Mouse (Mus musculus) cerebellum, postnatal 4 days (tissue): ENCODE results near the gene Man2a1.

ENCODE experiments used
- DNase-seq, 2 experiments: peaks; one replicate each; pipeline ENCODE4 v3.0.0; 2022; ENCODE audit warnings: low spot score in 2 of 2, mixed read lengths in 1 of 2

The Man2a1 gene

DNA sequence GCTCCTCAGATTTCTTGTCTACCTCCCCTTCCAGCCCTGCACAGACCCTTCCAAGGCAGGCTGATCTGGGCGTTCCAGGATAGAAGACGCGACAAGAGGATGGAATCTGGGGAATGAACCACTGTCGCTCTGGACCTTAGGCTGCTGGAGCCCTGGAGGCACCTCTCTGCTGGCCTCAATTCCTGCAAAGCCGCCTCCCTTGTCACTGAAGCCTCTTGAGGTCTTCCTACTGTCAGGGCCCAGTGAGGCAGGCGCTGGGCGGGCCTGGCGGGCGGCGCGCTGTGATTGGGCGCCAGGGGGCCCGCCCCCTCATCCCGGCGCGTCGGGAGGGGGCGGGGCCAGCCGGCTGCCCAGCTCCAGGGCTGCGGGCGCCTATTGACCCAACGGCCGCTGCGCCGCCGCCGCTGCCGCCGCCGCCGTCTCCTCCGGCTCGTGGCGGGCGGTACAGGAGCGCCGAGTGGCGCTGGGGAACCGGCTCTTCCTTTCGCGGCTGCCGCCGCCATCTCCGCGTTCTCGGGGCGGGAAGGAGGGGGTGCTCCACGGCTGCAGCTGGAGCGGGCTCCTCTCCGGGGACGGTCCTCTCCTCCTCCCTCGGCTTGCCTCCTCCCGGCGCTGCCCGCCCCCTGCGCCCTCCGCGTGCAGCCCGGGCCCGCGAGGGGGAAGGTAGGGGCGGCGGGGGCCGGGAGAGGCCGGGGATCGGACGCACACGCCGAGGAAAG lies at the start of gene Man2a1:
Gene Man2a1, plus strand, starts transcription at position 365 of the 719 bp plus-strand sequence.
- DNase-seq = peak; percentile 70 to 82

DNA sequence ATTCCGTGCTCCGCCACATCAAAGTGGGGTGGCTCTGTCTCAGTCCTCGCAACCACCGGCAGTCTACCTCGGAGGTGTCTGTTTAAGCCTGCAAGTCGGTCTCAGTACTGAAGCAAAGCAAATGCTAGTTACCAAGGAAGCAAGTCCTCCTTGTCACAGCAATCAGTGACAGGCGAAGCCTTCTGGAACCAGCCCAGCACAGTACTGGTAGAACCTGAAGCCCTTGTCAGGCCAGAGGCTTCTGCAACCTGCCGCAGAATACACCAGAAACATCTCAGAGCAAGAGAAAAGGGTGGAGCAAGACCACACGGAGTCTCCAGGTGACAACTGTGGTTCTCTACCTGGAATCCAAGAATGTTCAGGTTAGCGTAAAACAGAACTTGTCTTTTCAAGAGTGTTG lies 47.2 kb upstream of the Man2a1 start:
- no peak for DNase-seq

DNA sequence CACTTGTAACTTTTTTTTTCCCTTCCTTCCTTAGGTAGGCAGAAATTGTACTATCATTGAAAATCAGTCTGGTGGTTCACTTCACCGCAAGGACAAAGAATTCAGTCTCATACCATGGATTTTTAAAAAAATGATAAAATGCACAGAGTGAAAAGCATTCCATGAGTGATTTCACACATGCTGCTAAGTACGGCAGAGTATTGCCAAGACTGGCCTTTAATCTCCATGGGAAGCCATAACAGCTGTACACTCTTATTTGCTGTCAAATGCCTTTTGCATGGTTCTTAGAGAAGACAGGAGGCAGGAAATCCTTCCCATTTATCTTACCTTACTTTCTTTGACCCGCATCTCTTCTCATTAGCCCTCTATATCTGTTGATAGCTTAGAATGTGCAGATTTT lies 45.6 kb upstream of the Man2a1 start:
- DNase-seq = no peak

DNA sequence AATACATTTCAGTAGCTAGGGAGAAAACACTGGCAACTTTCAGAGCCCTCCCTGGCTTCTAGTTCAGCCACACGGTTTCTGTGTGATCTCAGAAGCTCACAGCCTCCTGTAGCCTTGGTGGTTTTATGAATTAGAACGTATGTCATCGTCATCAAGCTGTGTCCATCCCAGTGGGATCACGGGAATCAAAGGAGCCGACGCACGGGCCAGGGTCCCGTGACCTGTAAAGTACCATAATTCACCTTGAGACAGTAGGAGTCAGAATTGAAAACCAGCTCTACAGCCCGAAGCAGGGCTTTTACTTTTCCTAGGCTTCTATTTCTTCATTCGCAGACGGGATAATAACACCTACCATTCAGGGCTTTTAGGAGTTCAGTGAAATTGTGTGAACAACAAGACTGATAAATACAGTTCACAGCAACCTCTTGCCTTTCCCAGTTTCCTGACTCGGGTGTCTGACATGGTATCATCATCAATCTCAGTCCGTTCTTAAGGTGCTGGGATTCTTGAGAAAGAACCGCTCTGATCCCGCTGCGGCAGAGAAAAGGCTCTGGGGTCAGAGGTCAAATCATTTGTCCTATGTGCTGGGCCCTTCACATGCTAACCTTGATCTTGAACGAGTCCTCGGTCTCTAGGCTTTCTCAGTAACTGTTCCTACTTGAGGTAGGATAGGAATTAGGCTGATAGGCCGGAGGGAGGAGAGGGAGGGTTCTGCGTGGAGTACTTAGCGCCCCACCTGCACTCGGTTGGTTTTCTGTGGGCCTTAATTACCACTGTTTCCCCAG lies 43.7 kb upstream of the Man2a1 start:
- DNase-seq = no peak

DNA sequence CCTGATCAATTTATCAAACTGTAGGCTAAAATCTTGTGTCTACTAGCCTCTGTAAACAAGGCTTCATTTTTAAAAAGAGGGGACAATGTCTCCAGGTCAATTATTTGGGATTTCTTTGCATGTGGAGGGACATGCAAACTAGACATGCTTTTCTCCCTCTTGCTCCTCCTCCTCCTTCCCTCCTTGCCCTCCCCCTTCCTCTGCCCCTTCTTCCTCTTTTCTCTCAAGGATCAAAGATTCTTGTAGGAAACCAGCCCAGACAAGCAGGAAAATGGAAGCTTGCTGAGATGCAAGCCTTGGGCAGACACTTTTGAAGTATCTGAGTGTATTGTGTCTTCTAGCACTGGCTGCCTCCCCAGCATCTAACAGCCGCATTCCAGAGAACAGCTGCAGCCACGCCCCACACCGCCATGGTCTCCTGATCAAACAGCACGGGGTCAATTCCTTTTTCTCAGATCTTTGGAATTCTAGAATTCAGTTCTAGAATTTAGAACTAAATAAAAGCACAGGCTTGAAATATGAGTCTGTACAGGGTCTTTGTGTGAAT lies 41.5 kb upstream of the Man2a1 start:
- DNase-seq = no peak

DNA sequence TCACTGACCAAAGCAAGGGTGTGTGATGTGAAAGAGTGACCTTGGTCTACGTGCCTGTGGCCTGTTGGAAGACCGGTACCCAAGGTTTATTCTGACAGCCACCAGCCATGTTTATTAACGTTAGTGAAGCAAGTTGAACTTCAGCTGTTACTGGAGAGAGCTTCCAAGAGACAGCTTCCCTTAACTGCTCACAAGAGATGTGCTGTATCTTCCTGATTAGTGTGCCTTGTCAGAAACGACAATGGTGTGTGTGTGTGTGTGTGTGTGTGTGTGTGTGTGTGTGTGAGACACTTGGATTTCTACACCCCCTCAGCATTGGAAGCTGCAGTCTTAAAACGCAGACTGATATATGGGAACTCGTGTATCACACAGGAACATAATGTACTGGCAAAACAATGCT lies 34.1 kb upstream of the Man2a1 start:
- no peak for DNase-seq

DNA sequence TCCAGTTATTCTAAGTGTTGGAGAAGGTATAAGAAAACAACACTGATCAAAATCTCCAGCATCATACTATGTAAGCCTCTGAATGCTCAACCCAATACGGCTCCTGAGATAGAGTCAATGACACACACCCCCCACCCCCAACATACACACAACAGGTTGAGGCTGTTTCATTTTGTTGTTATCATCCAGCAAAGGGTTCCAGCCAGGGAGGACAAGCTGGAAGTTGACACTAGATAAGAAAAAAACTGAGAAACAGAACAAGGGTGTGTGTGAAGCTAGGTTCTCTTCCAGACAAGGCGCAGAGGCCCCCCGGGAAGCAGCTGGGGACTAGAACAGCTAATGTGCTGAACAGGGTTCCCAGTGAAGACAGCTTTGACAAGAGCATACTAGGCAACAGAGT lies 33.0 kb upstream of the Man2a1 start:
- no peak for DNase-seq

DNA sequence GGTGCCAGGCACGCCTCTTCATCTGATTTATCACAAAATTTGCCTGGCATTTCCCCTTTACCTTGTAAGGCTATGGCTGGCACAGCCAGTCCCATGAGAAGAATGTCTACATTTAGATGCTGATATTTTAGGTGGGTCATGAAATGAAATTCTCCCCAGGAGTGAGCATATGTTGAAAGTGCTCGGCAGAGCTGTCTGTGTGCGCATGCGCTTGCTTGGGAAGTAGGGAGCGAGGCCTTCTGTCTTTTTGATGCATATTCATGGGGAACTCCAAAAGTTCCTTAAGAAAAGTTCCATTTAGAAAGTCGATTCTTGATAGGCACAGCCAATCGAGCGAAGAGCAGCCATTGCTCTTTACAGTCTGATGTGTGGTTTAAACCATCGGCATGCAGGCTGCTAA lies 26.6 kb upstream of the Man2a1 start:
- no peak for DNase-seq

DNA sequence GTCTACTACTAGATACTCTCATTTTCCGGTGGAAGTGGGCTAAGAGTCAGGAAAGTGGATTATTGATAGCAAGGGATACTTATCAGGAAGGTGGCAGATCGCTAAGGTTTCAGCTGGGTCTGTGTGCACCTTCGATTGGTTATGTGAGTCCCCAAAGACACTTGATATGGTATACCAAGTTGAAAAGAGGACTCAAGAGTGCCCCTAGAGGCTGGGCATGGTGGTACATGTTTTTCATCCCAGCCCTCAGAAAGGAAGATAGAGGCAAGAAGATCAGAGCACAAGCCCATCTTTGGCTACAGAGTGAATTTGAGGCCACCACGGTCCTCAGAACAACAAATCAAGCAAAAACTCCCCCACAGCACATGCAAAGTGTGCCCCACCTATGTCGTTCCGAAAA lies 25.3 kb upstream of the Man2a1 start:
- no peak for DNase-seq

DNA sequence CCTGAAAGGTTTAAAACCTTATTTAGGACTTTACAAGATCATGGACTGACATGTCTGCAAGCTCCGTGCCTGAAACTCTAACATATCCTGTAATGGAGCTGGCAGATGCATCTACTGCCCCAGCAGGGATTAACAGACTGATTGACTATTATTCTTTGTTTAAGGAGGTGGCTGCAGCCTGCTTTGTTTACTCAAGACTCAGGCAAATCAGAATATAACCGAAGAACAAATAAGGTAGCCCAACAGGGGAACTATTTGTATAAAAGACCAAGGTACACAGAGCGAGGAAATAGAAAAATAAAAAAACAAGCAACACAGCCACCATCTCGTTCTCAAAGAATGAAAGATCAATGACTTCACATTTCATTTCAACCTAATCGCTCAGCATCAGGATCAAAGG lies 23.1 kb upstream of the Man2a1 start:
- DNase-seq = no peak

DNA sequence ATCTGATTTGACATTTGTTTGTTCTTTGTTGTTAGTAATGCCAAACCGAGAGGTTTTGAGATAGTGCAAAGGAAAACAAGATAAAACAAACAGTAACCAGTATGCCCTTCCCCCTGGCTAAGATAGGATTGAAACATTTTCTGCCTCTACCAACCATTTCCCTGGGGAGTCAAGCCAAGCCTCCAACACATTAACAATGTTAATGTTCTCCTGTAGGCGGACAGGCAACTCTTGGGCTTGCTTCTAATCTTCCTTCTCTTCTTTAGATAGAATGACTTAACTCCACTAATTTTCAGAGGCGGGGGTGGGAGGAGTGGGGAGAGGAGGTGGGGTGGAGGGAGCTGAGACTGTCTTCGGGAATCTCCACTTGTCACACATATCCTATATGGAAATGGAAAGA lies 22.2 kb upstream of the Man2a1 start:
- DNase-seq = no peak

DNA sequence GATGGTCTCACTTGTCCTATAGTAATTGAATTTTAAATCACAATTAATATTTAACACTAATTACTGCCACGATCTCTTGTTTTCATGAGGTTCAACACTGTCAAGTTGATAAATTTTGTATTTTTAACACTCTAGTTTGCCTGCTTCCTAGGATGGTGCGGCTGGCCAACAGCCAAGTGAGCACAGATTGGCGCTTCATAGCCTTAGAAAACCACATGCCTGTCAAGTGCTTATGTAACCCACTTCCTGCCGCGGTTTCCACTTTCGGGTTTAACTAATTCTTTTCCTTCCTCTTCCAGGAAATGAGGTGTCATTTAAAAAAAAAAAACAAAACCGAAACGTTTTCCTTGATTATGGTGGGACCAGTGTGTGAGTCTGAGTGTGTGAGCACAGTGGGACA lies 20.8 kb upstream of the Man2a1 start:
- peak in 1 of 2 experiments; percentile 24 for DNase-seq

DNA sequence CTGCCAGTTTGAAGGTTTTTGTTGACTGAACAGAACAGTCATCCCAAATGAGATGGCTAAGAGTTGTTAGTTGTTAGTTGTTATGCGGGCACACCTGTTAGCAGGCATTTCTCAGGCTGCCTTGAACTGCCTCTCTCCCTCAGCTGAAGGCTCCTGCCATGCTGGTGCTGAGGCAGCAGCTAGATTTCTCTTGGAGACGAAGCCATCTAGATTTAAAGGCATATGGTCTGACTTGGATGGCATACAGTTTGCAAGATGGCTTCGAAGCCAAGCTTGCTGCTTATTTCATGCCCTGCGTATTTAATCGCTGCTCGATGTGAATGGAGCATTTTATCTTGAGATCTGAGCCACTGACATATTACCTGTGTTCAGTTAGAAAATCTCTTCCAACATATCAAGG lies 19.4 kb upstream of the Man2a1 start:
- DNase-seq = no peak

DNA sequence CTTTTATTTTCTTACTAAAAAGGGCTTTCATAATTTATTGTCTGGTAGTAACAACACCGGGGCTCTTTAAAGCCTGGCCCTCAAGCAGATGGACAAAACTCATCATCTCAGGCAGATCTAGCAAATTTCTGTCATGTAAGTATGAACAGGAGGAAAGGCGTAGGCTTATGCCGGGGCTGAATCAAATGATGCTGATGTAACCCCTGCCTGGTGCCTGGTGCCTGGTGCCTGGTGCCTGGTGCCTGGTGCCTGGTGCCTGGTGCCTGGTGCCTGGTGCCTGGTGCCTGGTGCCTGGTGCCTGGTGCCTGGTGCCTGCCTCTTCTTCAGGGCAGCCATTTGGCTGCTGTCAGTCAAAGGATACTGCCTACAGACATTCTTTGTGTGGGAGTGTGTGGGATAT lies 18.6 kb upstream of the Man2a1 start:
- no peak for DNase-seq

DNA sequence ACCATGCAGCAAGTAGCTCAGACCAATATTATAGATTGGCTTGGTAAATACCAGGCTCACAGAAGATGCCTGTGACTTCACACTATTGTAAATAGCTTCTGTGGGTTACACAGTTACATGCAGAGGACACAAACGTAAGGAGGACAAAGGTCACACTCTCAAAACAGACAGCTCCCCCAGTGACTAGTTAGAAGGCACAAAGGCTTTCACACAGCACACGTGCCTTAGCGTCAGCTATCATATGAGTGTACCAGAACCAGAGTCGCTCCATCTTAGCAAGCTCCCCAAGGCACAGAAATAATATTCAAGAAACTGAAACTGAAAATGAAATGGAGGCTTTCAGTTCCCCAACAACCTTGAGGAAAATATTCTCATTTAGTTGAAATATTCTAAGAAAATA lies 10.1 kb upstream of the Man2a1 start:
- DNase-seq = no peak

DNA sequence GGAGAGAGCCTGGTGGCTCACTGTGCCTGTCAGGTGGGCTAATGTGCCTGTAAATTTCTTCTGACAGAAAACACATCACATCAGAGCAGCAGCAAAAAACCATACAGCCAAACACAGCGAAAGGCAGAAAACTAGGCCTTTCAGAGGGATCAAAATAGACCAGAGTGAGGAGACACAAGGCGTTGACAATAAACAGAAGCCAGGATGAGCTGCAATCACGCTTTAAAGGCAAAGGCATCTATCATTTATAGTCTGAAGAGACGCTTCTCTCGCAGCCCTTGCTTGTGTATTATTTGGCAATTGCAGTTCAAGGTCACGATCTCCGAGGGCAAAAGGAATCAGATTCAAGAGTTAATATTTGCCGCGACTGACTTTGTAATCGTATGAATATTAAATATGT lies 9.2 kb upstream of the Man2a1 start:
- DNase-seq = no peak

DNA sequence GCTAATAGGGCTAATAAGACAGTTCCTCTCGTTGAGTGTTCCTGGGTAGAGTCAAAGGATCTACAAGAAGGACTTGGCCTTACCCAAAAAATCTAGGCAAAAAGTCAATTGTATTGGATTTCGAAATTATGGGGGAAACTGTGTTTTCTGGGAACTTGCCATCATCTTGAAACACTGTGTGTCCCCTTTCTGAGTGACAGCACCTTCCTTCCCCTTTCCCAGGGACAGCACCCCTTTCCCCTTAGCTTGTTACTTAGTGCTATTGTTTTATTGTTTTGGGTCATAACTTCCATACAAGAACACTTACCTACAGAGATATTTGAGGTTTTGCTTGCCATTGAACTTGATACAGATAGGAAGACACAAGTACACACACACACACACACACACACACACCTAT lies 8.2 kb upstream of the Man2a1 start:
- DNase-seq = no peak

DNA sequence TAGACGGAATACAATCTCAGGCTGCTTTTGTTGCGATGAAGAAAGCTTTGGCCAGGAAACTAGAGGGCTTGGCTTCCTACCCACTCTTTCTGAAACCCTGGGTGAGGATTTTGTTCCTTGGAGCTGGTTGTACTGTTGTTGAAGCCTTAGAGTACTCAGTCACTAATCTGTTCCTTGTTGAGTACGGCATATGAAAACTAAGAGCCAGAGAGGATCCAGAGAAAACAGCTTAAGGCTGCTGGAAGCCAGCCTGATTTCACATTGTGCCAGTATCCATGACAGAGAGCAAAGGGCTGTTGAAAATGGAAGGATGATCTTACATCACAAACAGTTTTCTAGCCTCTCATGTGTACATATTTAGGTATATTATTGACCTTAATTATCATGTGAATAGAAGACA lies 7.7 kb upstream of the Man2a1 start:
- DNase-seq = no peak

DNA sequence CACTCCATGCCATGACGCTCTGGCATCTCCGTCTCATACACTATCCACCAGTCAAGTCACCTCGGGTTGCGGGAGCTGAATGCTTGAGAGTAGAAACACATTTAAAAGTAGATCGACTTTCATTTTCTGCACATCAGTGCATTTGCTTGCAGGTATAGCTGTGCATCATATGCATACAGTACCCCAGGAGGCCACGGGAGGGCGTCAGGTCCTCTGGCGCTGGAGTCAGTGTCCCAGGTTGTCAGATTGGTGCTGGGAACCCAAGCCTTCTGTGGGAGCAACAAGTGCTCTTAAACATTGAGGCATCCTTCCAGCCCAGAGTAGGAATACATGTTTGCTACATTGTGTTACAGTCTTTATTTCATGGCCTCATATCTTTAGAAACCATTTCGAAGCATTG lies 2.8 kb upstream of the Man2a1 start:
- DNase-seq = no peak

DNA sequence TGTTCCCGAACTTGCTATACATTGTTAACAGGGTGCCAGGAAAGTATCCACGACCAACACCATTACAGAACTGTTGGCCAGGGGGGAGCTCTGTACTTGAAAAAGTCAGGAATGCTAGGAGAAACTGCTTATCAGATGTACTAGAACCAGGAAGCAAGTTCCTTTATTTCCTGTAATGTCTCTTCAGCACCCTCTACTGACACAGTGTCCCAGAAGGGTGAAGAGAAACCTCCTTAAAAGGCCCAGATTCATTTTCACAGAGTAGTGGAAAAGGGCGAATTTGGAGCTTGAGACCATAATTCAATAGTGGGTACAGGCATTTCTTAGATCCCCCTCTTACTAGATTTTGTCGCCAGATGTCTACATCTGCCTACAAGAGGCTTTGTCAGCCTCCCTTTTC lies 620 bp upstream of the Man2a1 start:
- no peak for DNase-seq

DNA sequence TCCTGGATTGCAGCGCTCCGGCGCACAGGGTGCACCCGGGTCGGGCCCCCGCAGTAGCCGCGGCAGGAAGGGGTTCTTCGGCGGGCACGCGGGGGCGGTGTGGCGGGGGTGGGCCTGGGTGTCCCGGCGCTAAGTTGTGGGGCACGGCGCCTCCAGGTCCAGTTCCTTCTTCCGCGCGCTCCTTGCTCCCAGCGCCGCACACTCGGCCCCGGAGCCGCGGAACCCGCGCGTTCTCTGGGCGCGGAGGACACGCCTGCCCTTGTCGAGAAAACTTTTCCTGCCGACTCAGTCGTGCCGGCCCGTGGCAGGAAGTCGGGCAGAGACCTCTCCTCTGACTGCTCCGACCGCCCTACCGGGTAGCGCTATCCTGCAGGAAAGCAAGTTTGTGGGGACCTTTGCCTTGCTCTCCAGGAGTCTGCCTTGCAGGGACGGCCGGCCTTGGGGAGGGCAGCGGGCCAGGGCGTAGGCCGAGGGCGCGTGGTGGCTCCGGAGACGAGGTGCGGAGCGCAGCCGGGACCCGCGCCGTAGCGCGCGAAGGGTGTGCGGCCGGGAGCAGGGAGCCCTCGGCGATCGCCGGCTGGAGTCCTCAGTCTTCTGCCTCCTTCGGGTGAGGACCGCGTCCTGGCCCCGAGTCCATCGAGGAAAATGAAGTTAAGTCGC lies 685 bp downstream of the Man2a1 start:
- peak; percentile 27 to 46 for DNase-seq

DNA sequence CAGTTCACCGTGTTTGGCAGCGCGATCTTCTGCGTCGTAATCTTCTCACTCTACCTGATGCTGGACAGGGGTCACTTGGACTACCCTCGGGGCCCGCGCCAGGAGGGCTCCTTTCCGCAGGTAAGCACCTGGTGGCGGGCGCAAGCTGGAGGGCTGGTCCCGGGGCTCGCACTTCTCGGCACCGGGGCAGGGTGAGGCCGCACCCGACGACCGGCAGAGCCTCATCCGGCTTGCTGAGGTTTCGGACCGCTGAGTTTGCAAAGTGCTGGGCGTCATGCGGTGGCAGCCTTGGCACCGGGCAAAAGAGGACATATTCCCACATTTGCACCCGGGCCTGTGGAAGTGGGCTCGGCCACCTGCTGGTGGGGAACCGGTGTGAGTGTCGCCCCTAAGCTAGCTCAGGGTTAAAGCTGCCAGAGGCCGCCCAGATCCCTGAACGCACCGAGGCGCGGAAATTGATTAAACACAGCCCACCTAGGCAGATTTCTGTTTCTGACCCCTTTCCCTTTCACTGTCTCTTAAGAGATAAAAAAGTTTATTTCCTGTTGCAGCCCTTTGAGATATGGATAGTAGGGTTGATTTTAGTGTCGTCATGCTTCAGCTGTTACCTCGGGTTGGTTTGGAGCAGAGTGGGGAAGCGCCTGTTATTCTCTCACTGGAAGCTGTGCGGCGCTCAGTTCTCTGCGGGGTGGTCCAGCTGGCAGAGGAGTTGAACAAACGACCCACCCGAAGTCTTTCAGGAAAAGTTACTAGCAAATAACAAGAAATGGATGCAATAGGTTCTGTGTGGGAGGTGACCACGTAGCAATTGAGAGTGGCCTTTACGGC lies 1.4 kb downstream of the Man2a1 start:
- peak; percentile 30 to 59 for DNase-seq
